Mouse (Mus musculus) heart, adult 10 weeks (tissue): ENCODE data around the gene Haus4. TPM values are rescaled to one million over a fixed set of nuclear protein-coding genes. Genes with fewer than 3 reads are reported as not detected.

ENCODE experiments used
- polyA plus RNA-seq: library from polyadenylated mRNA; stranded (reverse); fragments of 350-450 nt; fragmentation: Illumina TruSeq; extraction: RNeasy Lipid Tissue Mini Kit (QIAGEN cat#74804); gene quantifications from one replicate; pipeline ENCODE4 v1.2.3, GENCODE M21; 2014; ENCODE audit warnings: low read depth, low replicate concordance

Gene Haus4
- polyA plus RNA-seq = 4.4 TPM

GRCm38 (mm10) chr14:54553975-54554769, at the start of gene Haus4:
TSS of gene Haus4 (minus strand) at chr14:54554616.

GRCm38 (mm10) chr14:54577089-54577982, 22.9 kb upstream of the Haus4 start, which contains the start of gene Ajuba:
TSS of gene Ajuba (minus strand) at chr14:54577558.

Other genes starting within 250 kb of the Haus4 start
- gene Oxa1l, start 193.8 kb downstream of the Haus4 start, polyA plus RNA-seq = 88.7 TPM
- gene Slc7a7, start 136.8 kb downstream of the Haus4 start, polyA plus RNA-seq = 13.5 TPM
- gene Mrpl52, start 127.7 kb downstream of the Haus4 start, polyA plus RNA-seq = 135 TPM
- gene Mmp14, start 123.0 kb downstream of the Haus4 start, polyA plus RNA-seq = 17.9 TPM
- 37.3 TPM for gene Lrp10, start 90.5 kb downstream of the Haus4 start, polyA plus RNA-seq
- not detected for gene Rem2, start 78.5 kb downstream of the Haus4 start, polyA plus RNA-seq
- 33.3 TPM for gene Prmt5, start 37.1 kb downstream of the Haus4 start, polyA plus RNA-seq
- 6.6 TPM for gene Ajuba, start 22.9 kb upstream of the Haus4 start, polyA plus RNA-seq
- gene 4931414P19Rik, start 51.4 kb upstream of the Haus4 start, polyA plus RNA-seq = 4.7 TPM
- 173 TPM for gene Psmb5, start 63.4 kb upstream of the Haus4 start, polyA plus RNA-seq
- not detected for gene Psmb11, start 66.8 kb upstream of the Haus4 start, polyA plus RNA-seq
- not detected for gene Gm17606, start 86.3 kb upstream of the Haus4 start, polyA plus RNA-seq
- 0.58 TPM for gene Cdh24, start 86.7 kb upstream of the Haus4 start, polyA plus RNA-seq
- 15.0 TPM for gene 1700123O20Rik, start 131.6 kb upstream of the Haus4 start, polyA plus RNA-seq
- gene Acin1, start 132.3 kb upstream of the Haus4 start, polyA plus RNA-seq = 103 TPM
- gene Gm29776, start 144.2 kb upstream of the Haus4 start, polyA plus RNA-seq = not detected
- not detected for gene Cebpe, start 157.6 kb upstream of the Haus4 start, polyA plus RNA-seq
- 2.3 TPM for gene Slc7a8, start 227.3 kb upstream of the Haus4 start, polyA plus RNA-seq